Mouse (Mus musculus): ENCODE measurements around the gene Tbc1d8b.
A peak's percentile ranks its signal among the peaks of the same experiment; 100 is the strongest.
"Not testable (repeated sequence)": the region's sequence is repeated elsewhere in the genome, so short reads cannot be mapped to it uniquely, and the experiment has no call there.

Gene Tbc1d8b

GRCm38 (mm10) chrX:139684775-139685695 lies at the start of gene Tbc1d8b:
TSS of gene Tbc1d8b (plus strand) at chrX:139684996.
- peak; percentile 50 to 57 for DNase-seq

- DNase-seq = no peak
These were observed 45.1 kb upstream of the Tbc1d8b start for GRCm38 (mm10) chrX:139639744-139640143.

- DNase-seq = no peak
These were observed 44.4 kb upstream of the Tbc1d8b start for GRCm38 (mm10) chrX:139640418-139640817.

- DNase-seq = no peak
These were observed 32.6 kb upstream of the Tbc1d8b start for GRCm38 (mm10) chrX:139652226-139652625.

GRCm38 (mm10) chrX:139653292-139653691 lies 31.5 kb upstream of the Tbc1d8b start:
- no peak for DNase-seq

- no peak for DNase-seq
These were observed 30.3 kb upstream of the Tbc1d8b start for GRCm38 (mm10) chrX:139654350-139655063.

- no peak for DNase-seq
These were observed 22.7 kb upstream of the Tbc1d8b start for GRCm38 (mm10) chrX:139662111-139662510.

GRCm38 (mm10) chrX:139665829-139666228 lies 19.0 kb upstream of the Tbc1d8b start:
- no peak for DNase-seq

- DNase-seq = no peak
These were observed 404 bp upstream of the Tbc1d8b start for GRCm38 (mm10) chrX:139684410-139684774.

- DNase-seq = no peak
These were observed 29.6 kb downstream of the Tbc1d8b start, which contains the start of gene Gm15013 for GRCm38 (mm10) chrX:139714381-139714780. TSS of gene Gm15013 (minus strand) at chrX:139714481.

GRCm38 (mm10) chrX:139722350-139722749 lies 37.6 kb downstream of the Tbc1d8b start:
- DNase-seq = no peak

GRCm38 (mm10) chrX:139730541-139730940 lies 45.7 kb downstream of the Tbc1d8b start:
- DNase-seq = no peak

GRCm38 (mm10) chrX:139737066-139737465 lies 52.3 kb downstream of the Tbc1d8b start:
- no peak for DNase-seq

GRCm38 (mm10) chrX:139751855-139752254 lies 67.1 kb downstream of the Tbc1d8b start:
- DNase-seq = no peak

GRCm38 (mm10) chrX:139758634-139759033 lies 73.8 kb downstream of the Tbc1d8b start:
- DNase-seq = not testable (repeated sequence)

- DNase-seq = no peak
These were observed 77.8 kb downstream of the Tbc1d8b start for GRCm38 (mm10) chrX:139762546-139762945.

- DNase-seq = no peak
These were observed 85.3 kb downstream of the Tbc1d8b start for GRCm38 (mm10) chrX:139769975-139770637.

- DNase-seq = no peak
These were observed 89.7 kb downstream of the Tbc1d8b start for GRCm38 (mm10) chrX:139774309-139775083.

GRCm38 (mm10) chrX:139775084-139775612 lies 90.4 kb downstream of the Tbc1d8b start:
- no peak for DNase-seq

- DNase-seq = no peak
These were observed 92.6 kb downstream of the Tbc1d8b start for GRCm38 (mm10) chrX:139777357-139777756.

GRCm38 (mm10) chrX:139778886-139779285 lies 94.1 kb downstream of the Tbc1d8b start:
- no peak for DNase-seq

GRCm38 (mm10) chrX:139779401-139779800 lies 94.6 kb downstream of the Tbc1d8b start:
- DNase-seq = no peak
